Mouse (Mus musculus) spleen, adult 2 months (tissue): Measurements from ENCODE around the gene Cemip2.

Experiments used
- CTCF ChIP-seq: fragments of 200-500 bp; IDR thresholded peaks from 2 replicates; pipeline ENCODE4 v1.5.1; 2011; ENCODE audit warnings: mild to moderate bottlenecking, inconsistent platforms; ENCODE audit not compliant: insufficient read depth, insufficient read length, insufficient replicate concordance; ENCODE audit errors: extremely low read depth
- POLR2A ChIP-seq: fragments of 200-500 bp; IDR thresholded peaks from 2 replicates; pipeline ENCODE4 v1.6.1; 2011; ENCODE audit warnings: low read depth, low read length, inconsistent platforms

DNA sequence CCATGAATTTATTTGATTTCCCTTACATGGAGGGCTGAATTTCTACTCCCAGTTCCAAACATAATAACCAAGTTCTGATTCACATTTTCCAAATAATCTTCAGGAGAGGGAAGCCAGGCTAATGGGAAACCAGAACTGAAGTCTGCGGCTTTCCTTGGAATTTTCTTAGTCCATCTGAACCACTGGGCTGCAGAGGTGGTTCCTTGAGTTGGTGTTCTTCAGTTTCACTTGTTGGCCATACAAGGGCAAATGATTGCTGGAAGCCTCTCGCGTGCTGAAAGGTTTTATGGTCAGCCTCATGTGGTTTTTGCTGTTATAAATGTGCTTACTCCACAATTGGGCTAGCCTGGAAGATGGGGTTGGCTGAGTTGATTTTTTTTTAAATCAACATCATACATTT lies 16.4 kb downstream of the Cemip2 start:
- TF ChIP-seq POLR2A (no peak), CTCF (no peak)
